Mouse (Mus musculus) lung, embryonic 16.5 days (tissue): ENCODE results near the gene Mef2c. TPM values are rescaled to one million over a fixed set of nuclear protein-coding genes. Genes with fewer than 3 reads are reported as not detected.

Experiments used
- ATAC-seq: fragments of 200-750 bp; cut with Nextera tagmentation; 2 replicates; pipeline ENCODE4 v1.8.0; 2017; ENCODE audit warnings: low read depth, mild to moderate bottlenecking, moderate library complexity
- H3K27ac ChIP-seq: fragments of 300-500 bp; sonication (generic); 2 replicates; pipeline ENCODE4 v1.5.1; 2014; ENCODE audit warnings: mild to moderate bottlenecking, control low read depth, low read length
- H3K27me3 ChIP-seq: fragments of 300-500 bp; sonication (generic); 2 replicates; pipeline ENCODE4 v1.6.1; 2014; ENCODE audit warnings: low read depth, low read length, mixed read lengths; ENCODE audit not compliant: control insufficient read depth, insufficient read depth
- H3K36me3 ChIP-seq: fragments of 300-500 bp; sonication (generic); 2 replicates; pipeline ENCODE4 v1.6.1; 2014; ENCODE audit warnings: low read length; ENCODE audit not compliant: control insufficient read depth, insufficient read depth
- H3K4me1 ChIP-seq: fragments of 300-500 bp; sonication (generic); replicated peaks from 2 replicates; pipeline ENCODE4 v1.6.1; 2014; ENCODE audit warnings: low read length, mixed read lengths; ENCODE audit not compliant: control insufficient read depth, insufficient read depth
- H3K4me2 ChIP-seq: fragments of 300-500 bp; sonication (generic); 2 replicates; pipeline ENCODE4 v1.6.1; 2014; ENCODE audit warnings: low read depth, low read length, control low read depth
- H3K4me3 ChIP-seq: fragments of 300-500 bp; sonication (generic); 2 replicates; pipeline ENCODE4 v1.5.1; 2014; ENCODE audit warnings: mild to moderate bottlenecking, low read length, control low read depth
- H3K9ac ChIP-seq: fragments of 300-500 bp; sonication (generic); 2 replicates; pipeline ENCODE4 v1.6.1; 2014; ENCODE audit warnings: low read length, control low read depth
- H3K9me3 ChIP-seq: fragments of 300-500 bp; sonication (generic); 2 replicates; pipeline ENCODE4 v1.6.1; 2016; ENCODE audit warnings: low read length; ENCODE audit not compliant: control insufficient read depth
- WGBS: fragments of 180-500 bp; shearing (Covaris S2); extraction: QIAGEN DNeasy Blood & Tissue Kit; methylation state at CpG from one replicate; pipeline ENCODE4 v1.1.7; 2014; 5-methylcytosine and 5-hydroxymethylcytosine counted together
- polyA plus RNA-seq: library from polyadenylated mRNA; unstranded; fragments of >200 nt; fragmentation: Nextera tagmentation; extraction: Ambion mirVana; gene quantifications from 2 replicates; pipeline ENCODE4 v1.2.1, GENCODE M21; 2015

Mef2c gene
- polyA plus RNA-seq, 1 experiment from 2014 or later: 67.2 TPM

GRCm38 (mm10) chr13:83530889-83531288 is 27.1 kb downstream of the Mef2c start:
- H3K4me1 ChIP-seq: peaks cover 3% of the 10 kb centered on the region; the same call in 1 of the 2 replicates
- no peak overlapping the region for H3K4me2 ChIP-seq
- H3K4me3 ChIP-seq: no peak overlapping the region
- H3K27ac ChIP-seq: no peak overlapping the region
- no peaks in the 10 kb centered on the region for H3K9me3 ChIP-seq
- ATAC-seq: no peak
- H3K36me3 ChIP-seq: no peaks in the 10 kb centered on the region
- WGBS: 80% methylated on average over 4 of the region's 4 CpGs
- no peaks in the 10 kb centered on the region for H3K27me3 ChIP-seq
- H3K9ac ChIP-seq: no peak overlapping the region

GRCm38 (mm10) chr13:83531968-83532591 is 28.2 kb downstream of the Mef2c start:
- no peaks in the 10 kb centered on the region for H3K27me3 ChIP-seq
- whole genome bisulfite sequencing: 53% methylated on average over 8 of the region's 8 CpGs
- no peak overlapping the region for H3K27ac ChIP-seq
- H3K4me2 ChIP-seq: no peak overlapping the region
- no peaks in the 10 kb centered on the region for H3K9me3 ChIP-seq
- peak; percentile 67; the same call in 1 of the 2 replicates for ATAC-seq
- H3K4me3 ChIP-seq: no peak overlapping the region
- no peak overlapping the region for H3K9ac ChIP-seq
- no peaks in the 10 kb centered on the region for H3K4me1 ChIP-seq
- no peaks in the 10 kb centered on the region for H3K36me3 ChIP-seq

GRCm38 (mm10) chr13:83536361-83536760 is 32.5 kb downstream of the Mef2c start:
- no peak for ATAC-seq
- Histone ChIP-seq H3K9me3 (no peaks in the 10 kb centered on the region), H3K27me3 (no peaks in the 10 kb centered on the region), H3K9ac (no peak overlapping the region), H3K36me3 (no peaks in the 10 kb centered on the region), H3K4me3 (no peak overlapping the region), H3K27ac (no peak overlapping the region), H3K4me1 (no peaks in the 10 kb centered on the region), H3K4me2 (no peak overlapping the region)
- WGBS: 79% methylated on average over 3 of the region's 3 CpGs

GRCm38 (mm10) chr13:83537163-83537562 is 33.3 kb downstream of the Mef2c start:
- Histone ChIP-seq H3K9ac (no peak overlapping the region), H3K27me3 (no peaks in the 10 kb centered on the region), H3K36me3 (no peaks in the 10 kb centered on the region), H3K4me3 (no peak overlapping the region), H3K27ac (no peak overlapping the region), H3K4me1 (no peaks in the 10 kb centered on the region), H3K4me2 (no peak overlapping the region), H3K9me3 (no peaks in the 10 kb centered on the region)
- 41% methylated on average over 5 of the region's 5 CpGs for WGBS
- no peak for ATAC-seq

GRCm38 (mm10) chr13:83539921-83540320 is 36.1 kb downstream of the Mef2c start:
- no peak for ATAC-seq
- H3K4me1 ChIP-seq: 0 out of 2 replicates have a peak, but pooled peaks cover 3% of the 10 kb centered on the region
- no peaks in the 10 kb centered on the region for H3K36me3 ChIP-seq
- H3K4me3 ChIP-seq: no peak overlapping the region
- no peaks in the 10 kb centered on the region for H3K27me3 ChIP-seq
- H3K9me3 ChIP-seq: no peaks in the 10 kb centered on the region
- no peak overlapping the region for H3K27ac ChIP-seq
- H3K4me2 ChIP-seq: no peak overlapping the region
- no peak overlapping the region for H3K9ac ChIP-seq

- WGBS: 77% methylated on average over 5 of the region's 5 CpGs
Measured at GRCm38 (mm10) chr13:83542666-83543065, 38.8 kb downstream of the Mef2c start.

GRCm38 (mm10) chr13:83544707-83545106 is 40.9 kb downstream of the Mef2c start:
- H3K27me3 ChIP-seq: no peaks in the 10 kb centered on the region
- H3K9ac ChIP-seq: no peak overlapping the region
- H3K4me2 ChIP-seq: no peak overlapping the region
- H3K27ac ChIP-seq: no peak overlapping the region
- no peak overlapping the region for H3K4me3 ChIP-seq
- ATAC-seq: no peak
- 76% methylated on average over 4 of the region's 4 CpGs for WGBS
- H3K9me3 ChIP-seq: no peaks in the 10 kb centered on the region
- H3K36me3 ChIP-seq: no peaks in the 10 kb centered on the region
- 0 out of 2 replicates have a peak, but pooled peaks cover 3% of the 10 kb centered on the region for H3K4me1 ChIP-seq

More at GRCm38 (mm10) chr13:83542666-83543065, 38.8 kb downstream of the Mef2c start:
- no peak for ATAC-seq
- Histone ChIP-seq H3K4me3 (no peak overlapping the region), H3K9me3 (no peaks in the 10 kb centered on the region), H3K36me3 (no peaks in the 10 kb centered on the region), H3K4me1 (0 out of 2 replicates have a peak, but pooled peaks cover 3% of the 10 kb centered on the region), H3K27me3 (no peaks in the 10 kb centered on the region), H3K27ac (no peak overlapping the region), H3K4me2 (no peak overlapping the region), H3K9ac (no peak overlapping the region)

GRCm38 (mm10) chr13:83546876-83547275 is 43.0 kb downstream of the Mef2c start:
- H3K4me3 ChIP-seq: no peak overlapping the region
- H3K27ac ChIP-seq: no peak overlapping the region
- no peak overlapping the region for H3K4me2 ChIP-seq
- H3K36me3 ChIP-seq: no peaks in the 10 kb centered on the region
- no peak for ATAC-seq
- no peaks in the 10 kb centered on the region for H3K9me3 ChIP-seq
- WGBS: 85% methylated on average over 5 of the region's 5 CpGs
- H3K4me1 ChIP-seq: 0 out of 2 replicates have a peak, but pooled peaks cover 3% of the 10 kb centered on the region
- H3K9ac ChIP-seq: no peak overlapping the region
- no peaks in the 10 kb centered on the region for H3K27me3 ChIP-seq

- H3K4me2 ChIP-seq: no peak overlapping the region
- ATAC-seq: no peak
Measured at GRCm38 (mm10) chr13:83551259-83551658, 47.4 kb downstream of the Mef2c start.

More at GRCm38 (mm10) chr13:83551259-83551658, 47.4 kb downstream of the Mef2c start:
- Histone ChIP-seq H3K9me3 (no peaks in the 10 kb centered on the region), H3K36me3 (no peaks in the 10 kb centered on the region), H3K9ac (no peak overlapping the region), H3K4me1 (no peaks in the 10 kb centered on the region), H3K27me3 (no peaks in the 10 kb centered on the region), H3K27ac (no peak overlapping the region), H3K4me3 (no peak overlapping the region)
